Mouse (Mus musculus): Measurements from ENCODE around the gene 9330159F19Rik. TPM values are rescaled to one million over a fixed set of nuclear protein-coding genes. Genes with fewer than 3 reads are reported as not detected.

The 9330159F19Rik gene
- polyA plus RNA-seq, 1 experiment from 2014 or later: 0.59 TPM

GRCm38 (mm10) chr10:29208735-29209134, 2.7 kb upstream of the 9330159F19Rik start:
- no peak overlapping the region for H3K27ac ChIP-seq (ENCODE audit: low read depth, low read length)
- H3K27me3 ChIP-seq (replicated peaks; ENCODE audit: control insufficient read depth, insufficient read depth, low read length): no peaks in the 10 kb centered on the region
- WGBS: 53% methylated on average over 3 of the region's 3 CpGs
- H3K9ac ChIP-seq (ENCODE audit: low read depth, low read length): no peak overlapping the region
- no peak overlapping the region for H3K4me3 ChIP-seq (ENCODE audit: low read depth, low read length)
- no peak overlapping the region for H3K4me2 ChIP-seq (replicated peaks; ENCODE audit: low read depth)
- H3K4me1 ChIP-seq (replicated peaks; ENCODE audit: control insufficient read depth, insufficient read depth, low read length): no peaks in the 10 kb centered on the region
- no peak for ATAC-seq
- H3K36me3 ChIP-seq (ENCODE audit: control insufficient read depth, insufficient read depth): no peaks in the 10 kb centered on the region
- no peaks in the 10 kb centered on the region for H3K9me3 ChIP-seq (ENCODE audit: control insufficient read depth)
- no peak for TF ChIP-seq CTCF (IDR thresholded peaks at IDR 0.05; ENCODE audit: low read depth)

- TF ChIP-seq CTCF (IDR thresholded peaks at IDR 0.05; ENCODE audit: low read depth): no peak
- Histone ChIP-seq H3K4me1 (replicated peaks; ENCODE audit: control insufficient read depth, insufficient read depth, low read length) (no peaks in the 10 kb centered on the region), H3K4me3 (ENCODE audit: low read depth, low read length) (no peak overlapping the region), H3K4me2 (replicated peaks; ENCODE audit: low read depth) (no peak overlapping the region), H3K27ac (ENCODE audit: low read depth, low read length) (no peak overlapping the region), H3K9ac (ENCODE audit: low read depth, low read length) (no peak overlapping the region), H3K36me3 (ENCODE audit: control insufficient read depth, insufficient read depth) (no peaks in the 10 kb centered on the region), H3K9me3 (ENCODE audit: control insufficient read depth) (no peaks in the 10 kb centered on the region), H3K27me3 (replicated peaks; ENCODE audit: control insufficient read depth, insufficient read depth, low read length) (no peaks in the 10 kb centered on the region)
- 70% methylated on average over 3 of the region's 3 CpGs for WGBS
- no peak for ATAC-seq
Observed at GRCm38 (mm10) chr10:29213534-29214100, 2.2 kb downstream of the 9330159F19Rik start.

GRCm38 (mm10) chr10:29216957-29217356, 5.6 kb downstream of the 9330159F19Rik start:
- WGBS: 92% methylated on average over 1 of the region's 1 CpGs
- no peaks in the 10 kb centered on the region for H3K4me1 ChIP-seq (replicated peaks; ENCODE audit: control insufficient read depth, insufficient read depth, low read length)
- ATAC-seq: no peak
- H3K9ac ChIP-seq (ENCODE audit: low read depth, low read length): no peak overlapping the region
- H3K4me3 ChIP-seq (ENCODE audit: low read depth, low read length): no peak overlapping the region
- H3K4me2 ChIP-seq (replicated peaks; ENCODE audit: low read depth): no peak overlapping the region
- no peaks in the 10 kb centered on the region for H3K27me3 ChIP-seq (replicated peaks; ENCODE audit: control insufficient read depth, insufficient read depth, low read length)
- no peaks in the 10 kb centered on the region for H3K9me3 ChIP-seq (ENCODE audit: control insufficient read depth)
- H3K36me3 ChIP-seq (ENCODE audit: control insufficient read depth, insufficient read depth): no peaks in the 10 kb centered on the region
- no peak for TF ChIP-seq CTCF (IDR thresholded peaks at IDR 0.05; ENCODE audit: low read depth)
- no peak overlapping the region for H3K27ac ChIP-seq (ENCODE audit: low read depth, low read length)

GRCm38 (mm10) chr10:29217451-29217850, 6.0 kb downstream of the 9330159F19Rik start:
- Histone ChIP-seq H3K4me2 (replicated peaks; ENCODE audit: low read depth) (no peak overlapping the region), H3K9me3 (ENCODE audit: control insufficient read depth) (no peaks in the 10 kb centered on the region), H3K4me1 (replicated peaks; ENCODE audit: control insufficient read depth, insufficient read depth, low read length) (no peaks in the 10 kb centered on the region), H3K4me3 (ENCODE audit: low read depth, low read length) (no peak overlapping the region), H3K9ac (ENCODE audit: low read depth, low read length) (no peak overlapping the region), H3K36me3 (ENCODE audit: control insufficient read depth, insufficient read depth) (no peaks in the 10 kb centered on the region), H3K27ac (ENCODE audit: low read depth, low read length) (no peak overlapping the region), H3K27me3 (replicated peaks; ENCODE audit: control insufficient read depth, insufficient read depth, low read length) (no peaks in the 10 kb centered on the region)
- WGBS: 76% methylated on average over 2 of the region's 2 CpGs
- ATAC-seq: no peak
- TF ChIP-seq CTCF (IDR thresholded peaks at IDR 0.05; ENCODE audit: low read depth): no peak

- no peak overlapping the region for H3K9ac ChIP-seq (ENCODE audit: low read depth, low read length)
- no peak overlapping the region for H3K4me2 ChIP-seq (replicated peaks; ENCODE audit: low read depth)
- 87% methylated on average over 4 of the region's 4 CpGs for WGBS
- H3K9me3 ChIP-seq (ENCODE audit: control insufficient read depth): no peaks in the 10 kb centered on the region
- no peak overlapping the region for H3K4me3 ChIP-seq (ENCODE audit: low read depth, low read length)
- no peaks in the 10 kb centered on the region for H3K36me3 ChIP-seq (ENCODE audit: control insufficient read depth, insufficient read depth)
- no peak overlapping the region for H3K27ac ChIP-seq (ENCODE audit: low read depth, low read length)
- no peak for ATAC-seq
- TF ChIP-seq CTCF (IDR thresholded peaks at IDR 0.05; ENCODE audit: low read depth): no peak
- no peaks in the 10 kb centered on the region for H3K4me1 ChIP-seq (replicated peaks; ENCODE audit: control insufficient read depth, insufficient read depth, low read length)
- H3K27me3 ChIP-seq (replicated peaks; ENCODE audit: control insufficient read depth, insufficient read depth, low read length): no peaks in the 10 kb centered on the region
Observed at GRCm38 (mm10) chr10:29225329-29225728, 13.9 kb downstream of the 9330159F19Rik start.

GRCm38 (mm10) chr10:29231208-29231607, 19.8 kb downstream of the 9330159F19Rik start:
- no peak for ATAC-seq
- Histone ChIP-seq H3K4me2 (replicated peaks; ENCODE audit: low read depth) (no peak overlapping the region), H3K27me3 (replicated peaks; ENCODE audit: control insufficient read depth, insufficient read depth, low read length) (no peaks in the 10 kb centered on the region), H3K27ac (ENCODE audit: low read depth, low read length) (no peak overlapping the region), H3K9ac (ENCODE audit: low read depth, low read length) (no peak overlapping the region), H3K4me3 (ENCODE audit: low read depth, low read length) (no peak overlapping the region), H3K4me1 (replicated peaks; ENCODE audit: control insufficient read depth, insufficient read depth, low read length) (no peaks in the 10 kb centered on the region), H3K36me3 (ENCODE audit: control insufficient read depth, insufficient read depth) (no peaks in the 10 kb centered on the region), H3K9me3 (ENCODE audit: control insufficient read depth) (no peaks in the 10 kb centered on the region)
- TF ChIP-seq CTCF (IDR thresholded peaks at IDR 0.05; ENCODE audit: low read depth): no peak
- 75% methylated on average over 2 of the region's 2 CpGs for WGBS

Other genes starting within 250 kb of the 9330159F19Rik start
- gene 2310057J18Rik, start 225.3 kb upstream of the 9330159F19Rik start, polyA plus RNA-seq (2015; fragmentation: Nextera tagmentation; extraction: Ambion mirVana): 0.16 TPM in 1 of 2 replicates, not detected in the other
- 2.2 and 2.7 TPM in 2 replicates for gene Soga3, start 67.8 kb upstream of the 9330159F19Rik start, polyA plus RNA-seq (2015; fragmentation: Nextera tagmentation; extraction: Ambion mirVana)
- gene Gm49353, start 12.7 kb upstream of the 9330159F19Rik start, polyA plus RNA-seq (2015; fragmentation: Nextera tagmentation; extraction: Ambion mirVana): 0.25 TPM in 2 replicates
- gene Echdc1, start 101.6 kb downstream of the 9330159F19Rik start, polyA plus RNA-seq (2015; fragmentation: Nextera tagmentation; extraction: Ambion mirVana): 20.3 and 23.5 TPM in 2 replicates
- 25.1 and 25.9 TPM in 2 replicates for gene Rnf146, start 150.8 kb downstream of the 9330159F19Rik start, polyA plus RNA-seq (2015; fragmentation: Nextera tagmentation; extraction: Ambion mirVana)

Measured in intestine, postnatal 0 days (tissue).